Mouse (Mus musculus): ENCODE measurements at regions not wholly inside any gene's neighbourhood (a gene's known extent, or its start where the extent isn't known, plus 50 kb on each side); places are given as distances from the start of the nearest gene placed in this dataset.
A peak's percentile ranks its signal among the peaks of the same experiment; 100 is the strongest.

- no peak for DNase-seq
These were observed 54.6 kb upstream of the Card11 start for GRCm38 (mm10) chr5:141054991-141055390.

- no peak for DNase-seq
These were observed 55.4 kb upstream of the Card11 start for GRCm38 (mm10) chr5:141055596-141056343.

- DNase-seq, result peak in 1 of 2 experiments; percentile 7
These were observed 57.8 kb upstream of the Card11 start for GRCm38 (mm10) chr5:141058141-141058540.

- DNase-seq, result no peak
These were observed 58.5 kb upstream of the Card11 start for GRCm38 (mm10) chr5:141058863-141059262.

- no peak for DNase-seq
These were observed 61.8 kb upstream of the Card11 start for GRCm38 (mm10) chr5:141062144-141062543.

GRCm38 (mm10) chr5:141067561-141067960 is 67.2 kb upstream of the Card11 start:
- DNase-seq, result peak; percentile 14 to 18

GRCm38 (mm10) chr5:141074457-141074856 is 74.1 kb upstream of the Card11 start:
- DNase-seq, result no peak

- no peak for DNase-seq
These were observed 75.8 kb upstream of the Card11 start for GRCm38 (mm10) chr5:141076158-141076557.

- DNase-seq, result no peak
These were observed 76.6 kb upstream of the Card11 start for GRCm38 (mm10) chr5:141076942-141077341.

- DNase-seq, result no peak
These were observed 80.5 kb upstream of the Card11 start for GRCm38 (mm10) chr5:141080896-141081295.

- DNase-seq, result no peak
These were observed 83.8 kb upstream of the Card11 start for GRCm38 (mm10) chr5:141084056-141084730.

- DNase-seq, result no peak
These were observed 84.4 kb upstream of the Card11 start for GRCm38 (mm10) chr5:141084746-141085145.

- no peak for DNase-seq
These were observed 91.3 kb upstream of the Card11 start for GRCm38 (mm10) chr5:141091676-141092075.

- DNase-seq, result peak; percentile 66 to 69
These were observed 93.3 kb upstream of the Card11 start for GRCm38 (mm10) chr5:141093641-141094040.

GRCm38 (mm10) chr5:141097878-141098277 is 97.5 kb upstream of the Card11 start:
- no peak for DNase-seq

GRCm38 (mm10) chr5:141111666-141112065 is 111.3 kb upstream of the Card11 start:
- DNase-seq, result peak in 1 of 2 experiments; percentile 11

- no peak for DNase-seq
These were observed 115.0 kb upstream of the Card11 start for GRCm38 (mm10) chr5:141115273-141115904.

- DNase-seq, result no peak
These were observed 115.6 kb upstream of the Card11 start for GRCm38 (mm10) chr5:141115963-141116362.

GRCm38 (mm10) chr5:141125870-141126269 is 115.4 kb upstream of the Sdk1 start:
- DNase-seq, result no peak

- DNase-seq, result no peak
These were observed 114.8 kb upstream of the Sdk1 start for GRCm38 (mm10) chr5:141126536-141126935.

- DNase-seq, result no peak
These were observed 110.3 kb upstream of the Sdk1 start for GRCm38 (mm10) chr5:141131036-141131435.

- DNase-seq, result no peak
These were observed 109.4 kb upstream of the Sdk1 start for GRCm38 (mm10) chr5:141131906-141132305.

- no peak for DNase-seq
These were observed 105.1 kb upstream of the Sdk1 start for GRCm38 (mm10) chr5:141136239-141136638.

GRCm38 (mm10) chr5:141137716-141138115 is 103.6 kb upstream of the Sdk1 start:
- no peak for DNase-seq
